ENCODE assay signal across 8 mouse cellular contexts in genomic region chr3:129831035-129831568, GRCm38 (mm10). TPM values are rescaled to one million over a fixed set of nuclear protein-coding genes. Genes with fewer than 3 reads are reported as not detected.
A peak's percentile ranks its signal among the peaks of the same experiment; 100 is the strongest.
DNase-seq lines count a peak whose midpoint lies in the region; ATAC-seq and TF ChIP-seq lines count a peak whose summit lies in the region.

Gar1 (minus strand) TSS chr3:129831396.

- H3K9me3 ChIP-seq in ES-E14 (ENCODE audit: control insufficient read depth, insufficient read depth, low read depth, low read length), result no peaks in the 10 kb centered on the region
- no peaks in the 10 kb centered on the region for H3K9me3 ChIP-seq in forebrain, embryonic 15.5 days

- in situ Hi-C loops in ES-E14 (cut with MboI; ENCODE audit: low sequenced_read_pairs in 2 of 2, unreplicated experiment in 2 of 2), result no loop called here

- TF ChIP-seq POLR2A in lung, adult 2 months (IDR thresholded peaks at IDR 0.05; ENCODE audit: borderline replicate concordance, extremely low read depth, low read depth, low read length), result peak; percentile 45; the same call in 1 of the 2 replicates

- DNase-seq in ES-E14 (ENCODE audit: low read depth, low spot score), result peak; percentile 95
- DNase-seq in cerebellum, adult 11-12 months, result peak; percentile 95
- peak; percentile 90 for DNase-seq in heart, postnatal 25 days (ENCODE audit: low spot score)
- DNase-seq in layer of hippocampus, adult 18-20 months (ENCODE audit: low spot score in 2 of 2), result peak; percentile 92 to 98
- peak; percentile 93 for DNase-seq in lung, adult 2 months
- DNase-seq in thymus, adult 18-20 months, result peak; percentile 86 to 91

- H3K4me3 ChIP-seq in ES-E14 (ENCODE audit: insufficient read depth in 1 of 2, low read depth in 1 of 2, low read length in 2 of 2, poor library complexity in 1 of 2, severe bottlenecking in 1 of 2), result peak within 1 kb of the TSS; percentile 78 to 95
- peak within 1 kb of the TSS; percentile 78 for H3K4me3 ChIP-seq in forebrain, embryonic 15.5 days
- peak within 1 kb of the TSS; percentile 90 for H3K4me3 ChIP-seq in lung, adult 2 months (replicated peaks; ENCODE audit: extremely low read depth, low read depth, low read length)

- peaks cover 12% of the 10 kb centered on the region; the same call in 1 of the 2 replicates for H3K36me3 ChIP-seq in ES-E14 (ENCODE audit: control insufficient read depth, insufficient read depth, low read length, poor library complexity, severe bottlenecking)
- 0 out of 2 replicates have a peak, but pooled peaks cover 3% of the 10 kb centered on the region for H3K36me3 ChIP-seq in forebrain, embryonic 15.5 days

- intact Hi-C loops in heart, postnatal 25 days (cut with DNase I), result loop anchor here (2.0 to 10.0 kb wide), 4 partner anchors 46 to 874 kb away; partner anchors contain the start of genes Ostc and Pla2g12a

- WGBS in forebrain, embryonic 15.5 days, result under 1% methylated on average over 60 of the region's 60 CpGs
- WGBS in lung, adult 2 months, result under 1% methylated on average over 60 of the region's 60 CpGs

- H3K4me2 ChIP-seq in forebrain, embryonic 15.5 days (replicated peaks), result peak within 1 kb of the TSS; percentile 66

- peaks cover 3 to 7% of the 10 kb centered on the region in 2 experiments; a peak in 2 of 4 replicates for H3K4me1 ChIP-seq in ES-E14 (ENCODE audit: control insufficient read depth in 2 of 2, insufficient read depth in 2 of 2, low read length in 2 of 2, poor library complexity in 1 of 2)
- peaks cover 15% of the 10 kb centered on the region for H3K4me1 ChIP-seq in forebrain, embryonic 15.5 days
- H3K4me1 ChIP-seq in lung, adult 2 months (ENCODE audit: control insufficient read depth, insufficient read depth, low read length), result no peaks in the 10 kb centered on the region; the same call in 1 of the 2 replicates

- peak; percentile 95 for ATAC-seq in forebrain, embryonic 15.5 days (replicated peaks)
- peak; percentile 92 for ATAC-seq in neutrophil, adult 5-6 weeks (ENCODE audit: extremely low read depth, insufficient number of reproducible peaks, low FRiP score, poor library complexity, severe bottlenecking)

- peak within 1 kb of the TSS; percentile 72 for H3K27ac ChIP-seq in ES-E14 (ENCODE audit: insufficient read depth, low read depth, low read length, poor library complexity, severe bottlenecking)
- H3K27ac ChIP-seq in forebrain, embryonic 15.5 days (replicated peaks), result peak within 1 kb of the TSS; percentile 91

- no peak for TF ChIP-seq CTCF in lung, adult 2 months (IDR thresholded peaks at IDR 0.05; ENCODE audit: insufficient read depth, low read length)

- H3K27me3 ChIP-seq in forebrain, embryonic 15.5 days, result 0 out of 2 replicates have a peak, but pooled peaks cover 2% of the 10 kb centered on the region

- peak within 1 kb of the TSS; percentile 97 for H3K9ac ChIP-seq in ES-E14 (ENCODE audit: insufficient read depth, low read depth, low read length, poor library complexity, severe bottlenecking)
- H3K9ac ChIP-seq in forebrain, embryonic 15.5 days (replicated peaks), result peak within 1 kb of the TSS; percentile 66

TF ChIP-seq in ES-E14, 5 proteins besides CTCF, POLR2A, EP300 and RAD21:
- no peak for TF ChIP-seq ZC3H11A (IDR thresholded peaks at IDR 0.05; ENCODE audit: borderline replicate concordance, low read depth, low read length)
- peak; percentile 82 for TF ChIP-seq HCFC1 (IDR thresholded peaks at IDR 0.05; ENCODE audit: borderline replicate concordance, insufficient read depth, low read length)
- TF ChIP-seq MAFK (IDR thresholded peaks at IDR 0.05; ENCODE audit: insufficient read depth, low read depth, low read length), result no peak
TF ChIP-seq in ES-E14: peak in this region for 1.

RNA-seq across cellular contexts. Expression of gene Gar1, which starts in this region (rescaled TPM):
- total RNA-seq in ES-E14 (2012; rRNA removed), result 62.7 and 79.1 TPM in 2 replicates
- polyA plus RNA-seq in forebrain, embryonic 15.5 days (2015; fragmentation: Nextera tagmentation; extraction: Ambion mirVana), result 49.3 and 57.8 TPM in 2 replicates
- total RNA-seq in heart, postnatal 25 days (2021), result 10 to 100 TPM; 18.6 to 18.9 TPM
- 10 to 100 TPM; 43.7 to 46.6 TPM for total RNA-seq in layer of hippocampus, adult 18-20 months (2021)
- polyA plus RNA-seq in lung, adult 2 months (2012; rRNA removed), result 18.8 and 22.4 TPM in 2 replicates
- 4.1 and 6.3 TPM in 2 replicates for total RNA-seq in neutrophil, adult 5-6 weeks (2017)

Comparison
In these comparisons a context has a peak if more than half of its experiments do, and no peak if none do; other contexts are left out.
1. Peak in every context shown above with its lines: DNase-seq, ATAC-seq, H3K4me3 ChIP-seq and H3K27ac ChIP-seq.